Mouse (Mus musculus) monocyte, adult 2 months (primary cell): Measurements from ENCODE around the gene Sh3bp5.

Source experiments
- DNase-seq, 2 experiments: peaks; one replicate each; pipeline ENCODE4 v3.0.0; 2022; ENCODE audit warnings: low spot score in 2 of 2, low read depth in 1 of 2

Gene Sh3bp5

GRCm38 (mm10) chr14:31345367-31345766 is 90.5 kb downstream of the Sh3bp5 start:
- DNase-seq = no peak

- no peak for DNase-seq
These were observed 92.6 kb downstream of the Sh3bp5 start for GRCm38 (mm10) chr14:31343241-31343640.

GRCm38 (mm10) chr14:31337947-31338346 is 97.9 kb downstream of the Sh3bp5 start:
- no peak for DNase-seq

GRCm38 (mm10) chr14:31337406-31337805 is 98.5 kb downstream of the Sh3bp5 start:
- no peak for DNase-seq

GRCm38 (mm10) chr14:31336369-31337155 is 99.3 kb downstream of the Sh3bp5 start, which contains the start of gene Capn7:
Gene Capn7, plus strand, starts transcription at chr14:31336638.
- peak; percentile 92 to 95 for DNase-seq

- no peak for DNase-seq
These were observed 100.1 kb downstream of the Sh3bp5 start for GRCm38 (mm10) chr14:31335765-31336164.

GRCm38 (mm10) chr14:31330957-31331356 is 104.9 kb downstream of the Sh3bp5 start:
- no peak for DNase-seq

- no peak for DNase-seq
These were observed 106.1 kb downstream of the Sh3bp5 start for GRCm38 (mm10) chr14:31329741-31330140.

GRCm38 (mm10) chr14:31327681-31328080 is 108.2 kb downstream of the Sh3bp5 start:
- DNase-seq = no peak

- DNase-seq = no peak
These were observed 108.7 kb downstream of the Sh3bp5 start for GRCm38 (mm10) chr14:31327196-31327595.

- no peak for DNase-seq
These were observed 109.1 kb downstream of the Sh3bp5 start for GRCm38 (mm10) chr14:31326770-31327169.

- DNase-seq = no peak
These were observed 110.3 kb downstream of the Sh3bp5 start for GRCm38 (mm10) chr14:31325551-31325950.

- no peak for DNase-seq
These were observed 111.0 kb downstream of the Sh3bp5 start for GRCm38 (mm10) chr14:31324851-31325250.

GRCm38 (mm10) chr14:31323849-31324792 is 111.8 kb downstream of the Sh3bp5 start, which contains the start of gene Dnah1:
Gene Dnah1, minus strand, starts transcription at chr14:31323896.
- peak; percentile 22 to 41 for DNase-seq

- no peak for DNase-seq
These were observed 112.7 kb downstream of the Sh3bp5 start for GRCm38 (mm10) chr14:31323189-31323588.

GRCm38 (mm10) chr14:31322191-31322590 is 113.7 kb downstream of the Sh3bp5 start:
- DNase-seq = no peak

- DNase-seq = no peak
These were observed 114.7 kb downstream of the Sh3bp5 start for GRCm38 (mm10) chr14:31321181-31321580.

- DNase-seq = no peak
These were observed 116.3 kb downstream of the Sh3bp5 start for GRCm38 (mm10) chr14:31319546-31319945.

GRCm38 (mm10) chr14:31317754-31318153 is 118.1 kb downstream of the Sh3bp5 start:
- DNase-seq = no peak

- DNase-seq = no peak
These were observed 119.3 kb downstream of the Sh3bp5 start for GRCm38 (mm10) chr14:31316613-31317012.

- no peak for DNase-seq
These were observed 122.7 kb downstream of the Sh3bp5 start for GRCm38 (mm10) chr14:31313192-31313591.
